Mouse (Mus musculus): ENCODE results near the gene Srebf2. TPM values are rescaled to one million over a fixed set of nuclear protein-coding genes. Genes with fewer than 3 reads are reported as not detected.

Gene Srebf2
- polyA plus RNA-seq, 1 experiment from 2014 or later = 73.8 TPM

GRCm38 (mm10) chr15:82220003-82220675, 73.2 kb downstream of the Srebf2 start:
- H3K9ac ChIP-seq = no peak overlapping the region
- no peaks in the 10 kb centered on the region for H3K36me3 ChIP-seq
- H3K27me3 ChIP-seq = peaks cover 89% of the 10 kb centered on the region
- WGBS = 69% methylated on average over 11 of the region's 12 CpGs
- H3K4me1 ChIP-seq (replicated peaks) = peaks cover 38% of the 10 kb centered on the region
- ATAC-seq (replicated peaks; ENCODE audit: insufficient number of reproducible peaks, insufficient read depth, low FRiP score, low read depth) = no peak
- no peak overlapping the region for H3K4me2 ChIP-seq
- no peaks in the 10 kb centered on the region for H3K9me3 ChIP-seq (replicated peaks)
- no peak overlapping the region for H3K4me3 ChIP-seq
- H3K27ac ChIP-seq = no peak overlapping the region

GRCm38 (mm10) chr15:82221104-82221860, 74.3 kb downstream of the Srebf2 start:
- no peaks in the 10 kb centered on the region for H3K9me3 ChIP-seq (replicated peaks)
- no peak for ATAC-seq (replicated peaks; ENCODE audit: insufficient number of reproducible peaks, insufficient read depth, low FRiP score, low read depth)
- H3K27me3 ChIP-seq = peaks cover 88% of the 10 kb centered on the region
- H3K4me2 ChIP-seq = no peak overlapping the region
- peaks cover 28% of the 10 kb centered on the region for H3K4me1 ChIP-seq (replicated peaks)
- H3K9ac ChIP-seq = no peak overlapping the region
- H3K36me3 ChIP-seq = no peaks in the 10 kb centered on the region
- 73% methylated on average over 14 of the region's 14 CpGs for WGBS
- no peak overlapping the region for H3K27ac ChIP-seq
- H3K4me3 ChIP-seq = no peak overlapping the region

- Histone ChIP-seq H3K4me1 (replicated peaks) (peaks cover 17% of the 10 kb centered on the region), H3K9me3 (replicated peaks) (no peaks in the 10 kb centered on the region), H3K36me3 (no peaks in the 10 kb centered on the region), H3K4me2 (no peak overlapping the region), H3K27ac (no peak overlapping the region), H3K9ac (no peak overlapping the region), H3K27me3 (peaks cover 71% of the 10 kb centered on the region), H3K4me3 (no peak overlapping the region)
- 19% methylated on average over 7 of the region's 7 CpGs for WGBS
- no peak for ATAC-seq (replicated peaks; ENCODE audit: insufficient number of reproducible peaks, insufficient read depth, low FRiP score, low read depth)
These were observed 76.3 kb downstream of the Srebf2 start for GRCm38 (mm10) chr15:82223251-82223650.

GRCm38 (mm10) chr15:82223657-82224601, 76.9 kb downstream of the Srebf2 start, which contains the start of gene Tnfrsf13c:
TSS of gene Tnfrsf13c (minus strand) at chr15:82224369.
- Histone ChIP-seq H3K27me3 (peaks cover 65% of the 10 kb centered on the region), H3K4me1 (replicated peaks) (peaks cover 17% of the 10 kb centered on the region), H3K9me3 (replicated peaks) (no peaks in the 10 kb centered on the region), H3K27ac (no peak within 1 kb of the TSS), H3K4me2 (peak within 1 kb of the TSS; percentile 73), H3K4me3 (peak within 1 kb of the TSS; percentile 44), H3K9ac (no peak within 1 kb of the TSS), H3K36me3 (no peaks in the 10 kb centered on the region)
- peak; percentile 25; the same call in 1 of the 2 replicates for ATAC-seq (replicated peaks; ENCODE audit: insufficient number of reproducible peaks, insufficient read depth, low FRiP score, low read depth)
- 2% methylated on average over 44 of the region's 44 CpGs for whole genome bisulfite sequencing

GRCm38 (mm10) chr15:82224602-82225215, 77.7 kb downstream of the Srebf2 start:
- H3K4me1 ChIP-seq (replicated peaks) = peaks cover 22% of the 10 kb centered on the region
- peaks cover 65% of the 10 kb centered on the region for H3K27me3 ChIP-seq
- H3K9ac ChIP-seq = no peak overlapping the region
- whole genome bisulfite sequencing = 33% methylated on average over 7 of the region's 7 CpGs
- ATAC-seq (replicated peaks; ENCODE audit: insufficient number of reproducible peaks, insufficient read depth, low FRiP score, low read depth) = 0 out of 2 replicates have a peak, but pooled peaks have one; percentile 23
- H3K27ac ChIP-seq = no peak overlapping the region
- H3K4me2 ChIP-seq = peak overlapping the region; percentile 73
- H3K4me3 ChIP-seq = peak overlapping the region; percentile 44
- no peaks in the 10 kb centered on the region for H3K9me3 ChIP-seq (replicated peaks)
- H3K36me3 ChIP-seq = no peaks in the 10 kb centered on the region

GRCm38 (mm10) chr15:82225769-82226168, 78.8 kb downstream of the Srebf2 start:
- Histone ChIP-seq H3K9me3 (replicated peaks) (no peaks in the 10 kb centered on the region), H3K4me2 (no peak overlapping the region), H3K36me3 (no peaks in the 10 kb centered on the region), H3K4me1 (replicated peaks) (peaks cover 22% of the 10 kb centered on the region), H3K27me3 (peaks cover 62% of the 10 kb centered on the region), H3K9ac (no peak overlapping the region), H3K4me3 (no peak overlapping the region), H3K27ac (no peak overlapping the region)
- 85% methylated on average over 5 of the region's 5 CpGs for WGBS
- ATAC-seq (replicated peaks; ENCODE audit: insufficient number of reproducible peaks, insufficient read depth, low FRiP score, low read depth) = no peak

- no peak overlapping the region for H3K27ac ChIP-seq
- WGBS = 33% methylated on average over 11 of the region's 11 CpGs
These were observed 82.6 kb downstream of the Srebf2 start for GRCm38 (mm10) chr15:82229542-82230045.

GRCm38 (mm10) chr15:82230098-82230611, 83.2 kb downstream of the Srebf2 start:
- peaks cover 10% of the 10 kb centered on the region for H3K4me1 ChIP-seq (replicated peaks)
- WGBS = 76% methylated on average over 6 of the region's 6 CpGs
- no peak overlapping the region for H3K4me2 ChIP-seq
- H3K9me3 ChIP-seq (replicated peaks) = no peaks in the 10 kb centered on the region
- ATAC-seq (replicated peaks; ENCODE audit: insufficient number of reproducible peaks, insufficient read depth, low FRiP score, low read depth) = no peak
- no peak overlapping the region for H3K27ac ChIP-seq
- H3K27me3 ChIP-seq = peaks cover 20% of the 10 kb centered on the region
- H3K4me3 ChIP-seq = no peak overlapping the region
- H3K9ac ChIP-seq = no peak overlapping the region
- no peaks in the 10 kb centered on the region for H3K36me3 ChIP-seq

More at GRCm38 (mm10) chr15:82229542-82230045, 82.6 kb downstream of the Srebf2 start:
- Histone ChIP-seq H3K4me3 (no peak overlapping the region), H3K27me3 (peaks cover 26% of the 10 kb centered on the region), H3K4me2 (no peak overlapping the region), H3K9me3 (replicated peaks) (no peaks in the 10 kb centered on the region), H3K36me3 (no peaks in the 10 kb centered on the region), H3K9ac (no peak overlapping the region), H3K4me1 (replicated peaks) (peaks cover 11% of the 10 kb centered on the region)
- ATAC-seq (replicated peaks; ENCODE audit: insufficient number of reproducible peaks, insufficient read depth, low FRiP score, low read depth) = no peak

GRCm38 (mm10) chr15:82231100-82231499, 84.1 kb downstream of the Srebf2 start:
- no peaks in the 10 kb centered on the region for H3K36me3 ChIP-seq
- H3K4me1 ChIP-seq (replicated peaks) = peaks cover 10% of the 10 kb centered on the region
- no peak overlapping the region for H3K4me2 ChIP-seq
- no peak for ATAC-seq (replicated peaks; ENCODE audit: insufficient number of reproducible peaks, insufficient read depth, low FRiP score, low read depth)
- peaks cover 11% of the 10 kb centered on the region for H3K27me3 ChIP-seq
- H3K4me3 ChIP-seq = no peak overlapping the region
- H3K9ac ChIP-seq = no peak overlapping the region
- WGBS = 73% methylated on average over 4 of the region's 4 CpGs
- no peaks in the 10 kb centered on the region for H3K9me3 ChIP-seq (replicated peaks)
- no peak overlapping the region for H3K27ac ChIP-seq

GRCm38 (mm10) chr15:82231591-82232378, 84.8 kb downstream of the Srebf2 start:
- ATAC-seq (replicated peaks; ENCODE audit: insufficient number of reproducible peaks, insufficient read depth, low FRiP score, low read depth) = no peak

More at GRCm38 (mm10) chr15:82231591-82232378, 84.8 kb downstream of the Srebf2 start:
- Histone ChIP-seq H3K4me1 (replicated peaks) (peaks cover 10% of the 10 kb centered on the region), H3K27me3 (peaks cover 10% of the 10 kb centered on the region; the same call in 1 of the 2 replicates), H3K4me2 (no peak overlapping the region), H3K9ac (no peak overlapping the region), H3K27ac (no peak overlapping the region), H3K9me3 (replicated peaks) (no peaks in the 10 kb centered on the region), H3K36me3 (no peaks in the 10 kb centered on the region), H3K4me3 (no peak overlapping the region)
- WGBS = 58% methylated on average over 11 of the region's 11 CpGs
